Mouse (Mus musculus): ENCODE results near the gene Cactin.

The Cactin gene

GRCm38 (mm10) chr10:81320550-81321347 is at the start of gene Cactin:
Cactin (plus strand) TSS chr10:81321103.
- peak; percentile 99 for DNase-seq

- no peak for DNase-seq
Observed at GRCm38 (mm10) chr10:81272356-81272755, 48.5 kb upstream of the Cactin start.

- no peak for DNase-seq
Observed at GRCm38 (mm10) chr10:81273842-81274241, 47.1 kb upstream of the Cactin start.

- DNase-seq = no peak
Observed at GRCm38 (mm10) chr10:81277676-81278075, 43.2 kb upstream of the Cactin start.

- DNase-seq = no peak
Observed at GRCm38 (mm10) chr10:81279496-81279895, 41.4 kb upstream of the Cactin start.

- DNase-seq = no peak
Observed at GRCm38 (mm10) chr10:81284189-81284588, 36.7 kb upstream of the Cactin start.

- no peak for DNase-seq
Observed at GRCm38 (mm10) chr10:81284719-81285118, 36.2 kb upstream of the Cactin start.

GRCm38 (mm10) chr10:81285694-81286450 is 35.0 kb upstream of the Cactin start:
- DNase-seq = peak; percentile 81

GRCm38 (mm10) chr10:81286586-81286985 is 34.3 kb upstream of the Cactin start:
- no peak for DNase-seq

GRCm38 (mm10) chr10:81287513-81288157 is 33.3 kb upstream of the Cactin start:
- no peak for DNase-seq

- no peak for DNase-seq
Observed at GRCm38 (mm10) chr10:81288601-81289000, 32.3 kb upstream of the Cactin start.

- no peak for DNase-seq
Observed at GRCm38 (mm10) chr10:81289278-81289677, 31.6 kb upstream of the Cactin start.

- no peak for DNase-seq
Observed at GRCm38 (mm10) chr10:81289811-81290210, 31.1 kb upstream of the Cactin start.

GRCm38 (mm10) chr10:81290698-81291460 is 30.0 kb upstream of the Cactin start:
- DNase-seq = no peak

GRCm38 (mm10) chr10:81291511-81292104 is 29.3 kb upstream of the Cactin start, which contains the start of gene Tjp3:
Tjp3 (minus strand) TSS chr10:81291581.
- no peak for DNase-seq

GRCm38 (mm10) chr10:81292554-81293333 is 28.2 kb upstream of the Cactin start, which contains the start of gene Pip5k1c:
Pip5k1c (plus strand) TSS chr10:81292963.
- peak; percentile 99 for DNase-seq

- no peak for DNase-seq
Observed at GRCm38 (mm10) chr10:81293334-81294030, 27.4 kb upstream of the Cactin start.

- no peak for DNase-seq
Observed at GRCm38 (mm10) chr10:81294442-81294841, 26.5 kb upstream of the Cactin start.

- no peak for DNase-seq
Observed at GRCm38 (mm10) chr10:81295185-81295584, 25.7 kb upstream of the Cactin start.

- DNase-seq = no peak
Observed at GRCm38 (mm10) chr10:81297246-81297645, 23.7 kb upstream of the Cactin start.

GRCm38 (mm10) chr10:81297845-81298244 is 23.1 kb upstream of the Cactin start:
- DNase-seq = no peak

Data from right cerebral cortex, postnatal 25 days (tissue).